Mouse (Mus musculus) ZHBTc4 (cell line): Measurements from ENCODE around the gene Galnt12.

Experiments
- DNase-seq: peaks from one replicate; pipeline ENCODE4 v3.0.0-alpha.2; 2011; ENCODE audit warnings: low read depth, low spot score

Gene Galnt12

GRCm38 (mm10) chr4:47150806-47151205 is 59.1 kb downstream of the Galnt12 start:
- no peak for DNase-seq

- no peak for DNase-seq
Observed at GRCm38 (mm10) chr4:47151553-47152183, 60.0 kb downstream of the Galnt12 start.

DNA sequence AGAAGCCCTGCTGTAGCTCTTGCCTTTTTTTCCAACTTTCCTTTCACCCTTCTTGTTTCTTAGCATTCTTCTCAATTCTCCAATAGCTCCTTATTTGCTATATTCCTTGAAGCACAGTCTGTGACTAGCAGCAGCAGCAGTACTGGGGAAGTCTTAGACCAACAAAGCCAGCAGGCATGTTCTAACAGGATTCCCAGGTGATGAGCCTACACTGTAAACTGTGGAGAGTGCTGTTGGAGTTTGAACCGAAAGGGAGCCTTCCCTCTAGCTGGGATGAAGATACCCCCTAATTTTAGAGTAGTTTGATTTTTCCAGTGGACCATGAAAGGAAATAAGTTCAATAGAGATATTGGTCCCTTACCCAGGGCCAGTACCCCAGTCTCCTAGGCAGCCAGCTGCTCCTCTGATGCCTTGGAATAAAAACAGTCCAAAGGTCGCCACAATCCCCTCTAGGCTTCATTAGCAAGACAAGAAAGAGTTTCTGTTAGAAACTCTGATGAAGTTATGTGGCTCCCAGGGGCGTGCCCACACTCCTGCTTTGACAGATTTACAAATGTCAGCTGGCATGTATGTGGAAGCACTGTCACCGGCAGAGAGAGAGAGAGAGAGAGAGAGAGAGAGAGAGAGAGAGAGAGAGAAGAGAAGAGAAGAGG is 69.5 kb downstream of the Galnt12 start:
- DNase-seq = peak; percentile 82

DNA sequence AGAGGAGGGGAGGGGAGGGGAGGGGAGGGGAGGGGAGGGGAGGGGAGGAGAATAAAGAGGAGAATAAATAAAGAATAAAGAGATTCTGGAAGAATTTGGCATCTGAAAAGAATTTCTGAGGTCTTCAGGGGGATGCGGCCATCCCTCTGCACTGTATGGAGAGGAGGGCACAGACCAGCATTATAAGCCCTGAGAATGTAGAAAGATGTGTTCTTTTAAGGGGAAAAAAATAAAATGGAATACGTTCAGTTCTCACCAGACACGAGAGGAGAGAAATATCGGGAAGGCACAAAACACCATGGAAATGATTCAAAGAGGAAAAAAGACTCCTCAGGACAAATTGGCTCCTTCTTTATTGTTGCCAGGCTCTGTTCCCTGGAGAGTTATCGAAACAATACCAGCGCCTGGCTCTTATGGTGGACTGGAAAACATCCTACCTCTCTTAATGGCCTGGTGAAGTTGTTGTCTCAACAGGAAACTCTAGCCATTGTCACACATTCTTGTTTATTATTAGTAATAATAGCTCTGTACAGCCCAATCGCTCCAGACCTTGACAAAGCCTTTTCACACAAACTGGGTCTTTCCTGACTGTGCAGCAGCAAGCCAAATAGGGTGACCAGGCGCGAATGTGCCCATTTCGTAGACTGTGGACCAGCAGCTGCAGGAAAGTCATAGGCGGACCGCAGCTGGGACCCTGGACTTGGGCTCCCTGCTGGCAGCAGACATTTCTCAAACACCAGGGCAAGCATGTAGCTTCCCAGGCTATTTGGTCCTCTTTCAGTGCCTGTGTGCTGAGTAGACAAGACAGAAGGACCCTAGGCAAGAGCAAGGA is 70.3 kb downstream of the Galnt12 start:
- no peak for DNase-seq

DNA sequence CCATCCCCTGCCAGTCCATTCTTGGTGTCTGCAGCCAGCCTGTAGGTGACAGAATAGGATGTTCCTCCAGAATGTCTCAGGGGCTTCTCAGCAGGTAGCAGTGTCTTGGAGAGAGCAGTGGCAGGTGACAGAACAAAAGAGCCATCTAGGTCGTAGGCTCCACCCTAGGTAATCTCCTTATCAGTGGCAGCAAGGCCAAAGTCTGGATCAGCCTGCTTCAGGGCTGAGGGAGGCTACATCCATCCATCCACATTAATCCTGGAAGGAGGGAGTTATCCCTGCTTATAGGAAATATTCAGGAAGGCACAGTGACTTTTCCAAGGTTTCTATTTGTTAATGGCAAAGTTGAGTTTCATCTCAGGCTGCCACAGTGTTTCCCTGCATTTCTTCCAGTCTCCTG is 80.6 kb downstream of the Galnt12 start:
- DNase-seq = peak; percentile 10
